Mouse (Mus musculus) testis, adult 2 months (tissue): Measurements from ENCODE around the gene Nek10. TPM values are rescaled to one million over a fixed set of nuclear protein-coding genes. Genes with fewer than 3 reads are reported as not detected.

Experiments
- H3K27ac ChIP-seq: fragments of 200-500 bp; 2 replicates; pipeline ENCODE4 v1.5.1; 2012; ENCODE audit warnings: low read depth, low read length; ENCODE audit not compliant: control insufficient read depth, insufficient read depth
- H3K27me3 ChIP-seq: fragments of 200-500 bp; 2 replicates; pipeline ENCODE4 v1.6.1; 2012; ENCODE audit warnings: mild to moderate bottlenecking, low read length, moderate library complexity; ENCODE audit not compliant: control insufficient read depth, insufficient read depth
- H3K36me3 ChIP-seq: fragments of 200-500 bp; 2 replicates; pipeline ENCODE4 v1.6.1; 2012; ENCODE audit warnings: mild to moderate bottlenecking, low read length; ENCODE audit not compliant: control insufficient read depth, insufficient read depth
- H3K4me1 ChIP-seq: fragments of 200-500 bp; 2 replicates; pipeline ENCODE4 v1.6.1; 2012; ENCODE audit warnings: low read length; ENCODE audit not compliant: control insufficient read depth, insufficient read depth
- H3K4me3 ChIP-seq: fragments of 200-500 bp; 2 replicates; pipeline ENCODE4 v1.5.1; 2012; ENCODE audit warnings: low read depth, mild to moderate bottlenecking, low read length, moderate library complexity, mixed read lengths; ENCODE audit not compliant: control insufficient read depth
- CTCF ChIP-seq: fragments of 200-500 bp; IDR thresholded peaks from 2 replicates; pipeline ENCODE4 v1.5.1; 2012; ENCODE audit warnings: low read depth, mild to moderate bottlenecking, inconsistent platforms, low read length, moderate library complexity; ENCODE audit not compliant: control insufficient read depth, insufficient read depth, insufficient replicate concordance
- POLR2A ChIP-seq: fragments of 200-500 bp; IDR thresholded peaks from 2 replicates; pipeline ENCODE4 v1.6.1; 2012; ENCODE audit warnings: low read depth, mild to moderate bottlenecking, inconsistent platforms, low read length, moderate library complexity; ENCODE audit not compliant: control insufficient read depth
- polyA plus RNA-seq: library from polyadenylated mRNA; depleted of rRNA; stranded (reverse); fragments of >200 nt; gene quantifications from 2 replicates; pipeline ENCODE4 v1.2.3, GENCODE M21; 2012

The Nek10 gene
- polyA plus RNA-seq, 1 experiment, result 1.8 TPM

GRCm38 (mm10) chr14:14871700-14872099 is 68.5 kb downstream of the Nek10 start:
- TF ChIP-seq POLR2A, result no peak
- Histone ChIP-seq H3K36me3 (no peaks in the 10 kb centered on the region), H3K27me3 (no peaks in the 10 kb centered on the region), H3K27ac (no peak overlapping the region), H3K4me1 (no peaks in the 10 kb centered on the region), H3K4me3 (no peak overlapping the region)

GRCm38 (mm10) chr14:14893932-14894652 is 90.9 kb downstream of the Nek10 start:
- no peak for TF ChIP-seq CTCF
- no peak for TF ChIP-seq POLR2A
- no peak overlapping the region for H3K4me3 ChIP-seq
- H3K36me3 ChIP-seq, result no peaks in the 10 kb centered on the region

GRCm38 (mm10) chr14:14894776-14895175 is 91.6 kb downstream of the Nek10 start:
- Histone ChIP-seq H3K36me3 (no peaks in the 10 kb centered on the region), H3K4me3 (no peak overlapping the region), H3K4me1 (no peaks in the 10 kb centered on the region), H3K27me3 (no peaks in the 10 kb centered on the region), H3K27ac (no peak overlapping the region)
- no peak for TF ChIP-seq CTCF
- no peak for TF ChIP-seq POLR2A

More at GRCm38 (mm10) chr14:14893932-14894652, 90.9 kb downstream of the Nek10 start:
- Histone ChIP-seq H3K27ac (no peak overlapping the region), H3K27me3 (no peaks in the 10 kb centered on the region), H3K4me1 (no peaks in the 10 kb centered on the region)

GRCm38 (mm10) chr14:14895363-14895762 is 92.1 kb downstream of the Nek10 start:
- Histone ChIP-seq H3K27me3 (no peaks in the 10 kb centered on the region), H3K36me3 (no peaks in the 10 kb centered on the region)
- TF ChIP-seq CTCF, result no peak
- no peak for TF ChIP-seq POLR2A

GRCm38 (mm10) chr14:14896399-14897136 is 93.4 kb downstream of the Nek10 start:
- no peak for TF ChIP-seq CTCF
- TF ChIP-seq POLR2A, result no peak
- Histone ChIP-seq H3K4me3 (no peak overlapping the region), H3K4me1 (no peaks in the 10 kb centered on the region), H3K27ac (no peak overlapping the region), H3K27me3 (no peaks in the 10 kb centered on the region), H3K36me3 (no peaks in the 10 kb centered on the region)

More at GRCm38 (mm10) chr14:14895363-14895762, 92.1 kb downstream of the Nek10 start:
- Histone ChIP-seq H3K4me1 (no peaks in the 10 kb centered on the region), H3K27ac (no peak overlapping the region), H3K4me3 (no peak overlapping the region)

- TF ChIP-seq CTCF (peak; percentile 59; the same call in 1 of the 2 replicates), POLR2A (no peak)
- Histone ChIP-seq H3K27ac (no peak overlapping the region), H3K27me3 (no peaks in the 10 kb centered on the region), H3K4me1 (peaks cover 2% of the 10 kb centered on the region), H3K4me3 (peak overlapping the region; percentile 29), H3K36me3 (no peaks in the 10 kb centered on the region)
Observed at GRCm38 (mm10) chr14:14904750-14905529, 101.7 kb downstream of the Nek10 start.

- Histone ChIP-seq H3K4me3 (no peak overlapping the region), H3K27me3 (no peaks in the 10 kb centered on the region), H3K4me1 (peaks cover 2% of the 10 kb centered on the region), H3K27ac (no peak overlapping the region), H3K36me3 (no peaks in the 10 kb centered on the region)
- no peak for TF ChIP-seq POLR2A
- TF ChIP-seq CTCF, result no peak
Observed at GRCm38 (mm10) chr14:14905530-14905852, 102.3 kb downstream of the Nek10 start.
